Comparison of ENCODE assay signal across 8 mouse cellular contexts in genomic region chr7:139703146-139703825, GRCm38 (mm10). TPM values are rescaled to one million over a fixed set of nuclear protein-coding genes. Genes with fewer than 3 reads are reported as not detected.
DNase-seq lines count a peak whose midpoint lies in the region; ATAC-seq and TF ChIP-seq lines count a peak whose summit lies in the region.

No protein-coding gene starts in this region.

- TF ChIP-seq POLR2A in MEL (IDR thresholded peaks at IDR 0.05; ENCODE audit: control insufficient read depth in 1 of 2, insufficient read depth in 1 of 2, low read depth in 1 of 2, low read length in 2 of 2, poor library complexity in 1 of 2) = no peak

- H3K27me3 ChIP-seq in MEL (ENCODE audit: control insufficient read depth in 1 of 2, insufficient read depth in 2 of 2, low read length in 2 of 2) = no peaks in the 10 kb centered on the region
- no peaks in the 10 kb centered on the region for H3K27me3 ChIP-seq in forebrain, embryonic 16.5 days (replicated peaks; ENCODE audit: control insufficient read depth, insufficient read depth, low read length)

- TF ChIP-seq EP300 in MEL (IDR thresholded peaks at IDR 0.05; ENCODE audit: low read depth in 1 of 2, low read length in 2 of 2) = no peak

- H3K4me3 ChIP-seq in MEL (ENCODE audit: control insufficient read depth in 1 of 2, insufficient read depth in 1 of 2, low read depth in 2 of 2, low read length in 2 of 2) = no peak overlapping the region
- no peak overlapping the region for H3K4me3 ChIP-seq in forebrain, embryonic 16.5 days (replicated peaks; ENCODE audit: low read length)
- no peak overlapping the region for H3K4me3 ChIP-seq in layer of hippocampus, adult 2 months

- H3K9ac ChIP-seq in MEL (ENCODE audit: control insufficient read depth, low read depth, low read length, poor library complexity, severe bottlenecking) = no peak overlapping the region
- H3K9ac ChIP-seq in forebrain, embryonic 16.5 days (replicated peaks; ENCODE audit: low read depth, low read length) = no peak overlapping the region

- 35% methylated on average over 6 of the region's 6 CpGs for WGBS in forebrain, embryonic 16.5 days

- no peak overlapping the region for H3K4me2 ChIP-seq in forebrain, embryonic 16.5 days (ENCODE audit: low read length)

- peak; percentile 56 for TF ChIP-seq RAD21 in MEL (IDR thresholded peaks at IDR 0.05; ENCODE audit: low read depth, low read length)

- no peaks in the 10 kb centered on the region for H3K79me2 ChIP-seq in MEL (ENCODE audit: control insufficient read depth, insufficient read depth, low read length, poor library complexity)

- peak; percentile 46 to 73 (median 69) for TF ChIP-seq CTCF in MEL (IDR thresholded peaks at IDR 0.05 in 2 of 3, conservative IDR thresholded peaks at IDR 0.05 in 1 of 3; ENCODE audit: control insufficient read depth in 1 of 3, insufficient read depth in 1 of 3, low read depth in 2 of 3, low read length in 3 of 3, poor library complexity in 1 of 3, severe bottlenecking in 1 of 3)
- TF ChIP-seq CTCF in layer of hippocampus, adult 2 months (conservative IDR thresholded peaks at IDR 0.05) = peak; percentile 94

- peak; percentile 60 for DNase-seq in MEL (ENCODE audit: low read depth, low spot score)
- DNase-seq in cerebellum, adult 11-12 months = peak; percentile 59
- peak; percentile 79 to 87 for DNase-seq in layer of hippocampus, adult 2 months (ENCODE audit: low spot score in 2 of 2)
- DNase-seq in lung, adult 18-20 months = peak; percentile 44 to 68
- peak; percentile 61 for DNase-seq in ovary, postnatal 36 days (ENCODE audit: low spot score)
- DNase-seq in urinary bladder, adult 18-20 months (ENCODE audit: low spot score in 2 of 2) = peak; percentile 54 to 61

- H3K36me3 ChIP-seq in MEL (ENCODE audit: control insufficient read depth in 1 of 2, insufficient read depth in 2 of 2, low read length in 2 of 2) = no peaks in the 10 kb centered on the region
- no peaks in the 10 kb centered on the region for H3K36me3 ChIP-seq in forebrain, embryonic 16.5 days (ENCODE audit: control insufficient read depth, insufficient read depth)

- no peaks in the 10 kb centered on the region for H3K9me3 ChIP-seq in MEL (replicated peaks; ENCODE audit: insufficient read depth, low read length)
- H3K9me3 ChIP-seq in forebrain, embryonic 16.5 days (ENCODE audit: control insufficient read depth, low read length) = no peaks in the 10 kb centered on the region

- no peaks in the 10 kb centered on the region for H3K4me1 ChIP-seq in MEL (ENCODE audit: control insufficient read depth in 1 of 2, insufficient read depth in 2 of 2, low read length in 2 of 2)
- 0 out of 2 replicates have a peak, but pooled peaks cover 7% of the 10 kb centered on the region for H3K4me1 ChIP-seq in forebrain, embryonic 16.5 days (replicated peaks; ENCODE audit: control insufficient read depth, insufficient read depth, low read length)

- no peak overlapping the region for H3K27ac ChIP-seq in MEL (ENCODE audit: control insufficient read depth, low read depth, low read length)
- H3K27ac ChIP-seq in forebrain, embryonic 16.5 days (ENCODE audit: low read length) = no peak overlapping the region
- H3K27ac ChIP-seq in layer of hippocampus, adult 2 months = no peak overlapping the region

- peak; percentile 85 for ATAC-seq in forebrain, embryonic 16.5 days
- ATAC-seq in hematopoietic stem cell, adult 5-6 weeks (replicated peaks in 1 of 2; ENCODE audit: insufficient read depth in 1 of 2, low FRiP score in 2 of 2, low TSS enrichment in 1 of 2, low read depth in 1 of 2, poor library complexity in 2 of 2, severe bottlenecking in 2 of 2) = peak; percentile 86 to 87

TF ChIP-seq in MEL, 35 proteins besides CTCF, POLR2A, EP300 and RAD21:
- TF ChIP-seq ZC3H11A (IDR thresholded peaks at IDR 0.05; ENCODE audit: low read depth, low read length) (peak; percentile 31), MAFK (IDR thresholded peaks at IDR 0.05; ENCODE audit: borderline replicate concordance, low read depth, low read length) (peak; percentile 60; the same call in 1 of the 2 replicates), CHD2 (IDR thresholded peaks at IDR 0.05; ENCODE audit: low read length) (no peak), SMC3 (IDR thresholded peaks at IDR 0.05; ENCODE audit: low read depth, low read length) (peak; percentile 70)

RNA-seq across cellular contexts. Expression of gene Cfap46, which starts 19.7 kb away (rescaled TPM):
- total RNA-seq in MEL (2012; rRNA removed) = 0.04 TPM in 1 of 2 replicates, not detected in the other
- under 1 TPM in 1 of 2 experiments, not detected in 1; 0.03 TPM for polyA plus RNA-seq in MEL (2012; ENCODE audit: insufficient read depth in 1 of 2, insufficient read length in 2 of 2, low read depth in 1 of 2, low replicate concordance in 2 of 2, missing spikeins in 1 of 2)
- polyA plus RNA-seq in forebrain, embryonic 16.5 days (2015; fragmentation: Nextera tagmentation; extraction: Ambion mirVana) = 1.8 and 1.9 TPM in 2 replicates
- total RNA-seq in hematopoietic stem cell, adult 5-6 weeks (2017) = not detected in 2 replicates
- total RNA-seq in layer of hippocampus, adult 2 months (2021) = 1 to 10 TPM; 2.2 to 2.5 TPM
